Mouse (Mus musculus): ENCODE data around the gene Ube2h. TPM values are rescaled to one million over a fixed set of nuclear protein-coding genes. Genes with fewer than 3 reads are reported as not detected.
A peak's percentile ranks its signal among the peaks of the same experiment; 100 is the strongest.

Gene Ube2h
- polyA plus RNA-seq, 1 experiment = 33.5 TPM

GRCm38 (mm10) chr6:30257962-30258361, 46.4 kb downstream of the Ube2h start:
- Histone ChIP-seq H3K36me3 (ENCODE audit: control insufficient read depth, insufficient read depth) (peaks cover 57% of the 10 kb centered on the region), H3K79me2 (ENCODE audit: control insufficient read depth, insufficient read depth) (peaks cover 10% of the 10 kb centered on the region), H3K4me3 (no peak overlapping the region), H3ac (ENCODE audit: control insufficient read depth, insufficient read length) (no peak overlapping the region), H3K4me2 (ENCODE audit: low read depth) (no peak overlapping the region), H3K27me3 (ENCODE audit: control insufficient read depth, insufficient read depth, insufficient read length) (no peaks in the 10 kb centered on the region)
- TF ChIP-seq POLR2A (IDR thresholded peaks at IDR 0.05; ENCODE audit: insufficient read length, low read depth) = no peak
- no peak for TF ChIP-seq E2F4 (IDR thresholded peaks at IDR 0.05; ENCODE audit: insufficient read depth)
- no peak for TF ChIP-seq MYOG (IDR thresholded peaks at IDR 0.05; ENCODE audit: control insufficient read depth in 1 of 3, insufficient read depth in 1 of 3, insufficient read length in 2 of 3, low read depth in 2 of 3)
- TF ChIP-seq MAX (IDR thresholded peaks at IDR 0.05; ENCODE audit: low read depth) = no peak
- TF ChIP-seq REST (IDR thresholded peaks at IDR 0.05; ENCODE audit: insufficient read depth, insufficient read length) = no peak
- no peak for TF ChIP-seq MYOD1 (IDR thresholded peaks at IDR 0.05; ENCODE audit: control insufficient read depth in 1 of 3, insufficient read length in 2 of 3, low read depth in 2 of 3)
- no peak for TF ChIP-seq USF1 (IDR thresholded peaks at IDR 0.05; ENCODE audit: low read depth)
- TF ChIP-seq SRF (IDR thresholded peaks at IDR 0.05; ENCODE audit: control insufficient read depth, insufficient read length, low read depth) = no peak
- TF ChIP-seq TCF12 (IDR thresholded peaks at IDR 0.05; ENCODE audit: insufficient read depth, poor library complexity, severe bottlenecking) = no peak
- no peak for TF ChIP-seq POLR2AphosphoS2 (IDR thresholded peaks at IDR 0.05; ENCODE audit: insufficient read length, low read depth)
- TF ChIP-seq CEBPB (IDR thresholded peaks at IDR 0.05; ENCODE audit: insufficient read depth, poor library complexity, severe bottlenecking) = no peak
- no peak for TF ChIP-seq TCF3 (IDR thresholded peaks at IDR 0.05; ENCODE audit: insufficient read length, low read depth)

GRCm38 (mm10) chr6:30255846-30256245, 48.5 kb downstream of the Ube2h start:
- peaks cover 39% of the 10 kb centered on the region for H3K36me3 ChIP-seq (ENCODE audit: control insufficient read depth, insufficient read depth)
- TF ChIP-seq MYOG (IDR thresholded peaks at IDR 0.05; ENCODE audit: control insufficient read depth in 1 of 3, insufficient read depth in 1 of 3, insufficient read length in 2 of 3, low read depth in 2 of 3) = no peak
- no peak for TF ChIP-seq POLR2A (IDR thresholded peaks at IDR 0.05; ENCODE audit: insufficient read length, low read depth)
- TF ChIP-seq SRF (IDR thresholded peaks at IDR 0.05; ENCODE audit: control insufficient read depth, insufficient read length, low read depth) = no peak
- TF ChIP-seq E2F4 (IDR thresholded peaks at IDR 0.05; ENCODE audit: insufficient read depth) = no peak
- TF ChIP-seq TCF3 (IDR thresholded peaks at IDR 0.05; ENCODE audit: insufficient read length, low read depth) = no peak
- no peak for TF ChIP-seq CEBPB (IDR thresholded peaks at IDR 0.05; ENCODE audit: insufficient read depth, poor library complexity, severe bottlenecking)
- no peak for TF ChIP-seq POLR2AphosphoS2 (IDR thresholded peaks at IDR 0.05; ENCODE audit: insufficient read length, low read depth)
- TF ChIP-seq USF1 (IDR thresholded peaks at IDR 0.05; ENCODE audit: low read depth) = no peak
- no peak for TF ChIP-seq MYOD1 (IDR thresholded peaks at IDR 0.05; ENCODE audit: control insufficient read depth in 1 of 3, insufficient read length in 2 of 3, low read depth in 2 of 3)
- no peak for TF ChIP-seq REST (IDR thresholded peaks at IDR 0.05; ENCODE audit: insufficient read depth, insufficient read length)
- no peak for TF ChIP-seq TCF12 (IDR thresholded peaks at IDR 0.05; ENCODE audit: insufficient read depth, poor library complexity, severe bottlenecking)
- TF ChIP-seq MAX (IDR thresholded peaks at IDR 0.05; ENCODE audit: low read depth) = no peak
- H3K27me3 ChIP-seq (ENCODE audit: control insufficient read depth, insufficient read depth, insufficient read length) = no peaks in the 10 kb centered on the region
- H3K4me2 ChIP-seq (ENCODE audit: low read depth) = no peak overlapping the region
- H3K4me3 ChIP-seq = no peak overlapping the region
- no peak overlapping the region for H3ac ChIP-seq (ENCODE audit: control insufficient read depth, insufficient read length)
- peaks cover 10% of the 10 kb centered on the region for H3K79me2 ChIP-seq (ENCODE audit: control insufficient read depth, insufficient read depth)

- TF ChIP-seq TCF12 (IDR thresholded peaks at IDR 0.05; ENCODE audit: insufficient read depth, poor library complexity, severe bottlenecking) (no peak), MYOG (IDR thresholded peaks at IDR 0.05; ENCODE audit: control insufficient read depth in 1 of 3, insufficient read depth in 1 of 3, insufficient read length in 2 of 3, low read depth in 2 of 3) (no peak), E2F4 (IDR thresholded peaks at IDR 0.05; ENCODE audit: insufficient read depth) (no peak), POLR2AphosphoS2 (IDR thresholded peaks at IDR 0.05; ENCODE audit: insufficient read length, low read depth) (peak; percentile 23), POLR2A (IDR thresholded peaks at IDR 0.05; ENCODE audit: insufficient read length, low read depth) (no peak), CEBPB (IDR thresholded peaks at IDR 0.05; ENCODE audit: insufficient read depth, poor library complexity, severe bottlenecking) (no peak)
- Histone ChIP-seq H3K4me3 (no peak overlapping the region), H3K27me3 (ENCODE audit: control insufficient read depth, insufficient read depth, insufficient read length) (no peaks in the 10 kb centered on the region), H3K79me2 (ENCODE audit: control insufficient read depth, insufficient read depth) (peaks cover 2% of the 10 kb centered on the region), H3ac (ENCODE audit: control insufficient read depth, insufficient read length) (no peak overlapping the region), H3K4me2 (ENCODE audit: low read depth) (peak overlapping the region; percentile 48), H3K36me3 (ENCODE audit: control insufficient read depth, insufficient read depth) (peaks cover 20% of the 10 kb centered on the region)
Observed at GRCm38 (mm10) chr6:30252271-30253010, 51.9 kb downstream of the Ube2h start.

GRCm38 (mm10) chr6:30248708-30249107, 55.6 kb downstream of the Ube2h start:
- Histone ChIP-seq H3K36me3 (ENCODE audit: control insufficient read depth, insufficient read depth) (peaks cover 9% of the 10 kb centered on the region), H3K27me3 (ENCODE audit: control insufficient read depth, insufficient read depth, insufficient read length) (no peaks in the 10 kb centered on the region), H3K79me2 (ENCODE audit: control insufficient read depth, insufficient read depth) (no peaks in the 10 kb centered on the region), H3ac (ENCODE audit: control insufficient read depth, insufficient read length) (no peak overlapping the region), H3K4me2 (ENCODE audit: low read depth) (no peak overlapping the region), H3K4me3 (no peak overlapping the region)
- no peak for TF ChIP-seq TCF3 (IDR thresholded peaks at IDR 0.05; ENCODE audit: insufficient read length, low read depth)
- TF ChIP-seq SRF (IDR thresholded peaks at IDR 0.05; ENCODE audit: control insufficient read depth, insufficient read length, low read depth) = no peak
- TF ChIP-seq POLR2A (IDR thresholded peaks at IDR 0.05; ENCODE audit: insufficient read length, low read depth) = no peak
- TF ChIP-seq REST (IDR thresholded peaks at IDR 0.05; ENCODE audit: insufficient read depth, insufficient read length) = no peak

GRCm38 (mm10) chr6:30245940-30246339, 58.4 kb downstream of the Ube2h start:
- Histone ChIP-seq H3K27me3 (ENCODE audit: control insufficient read depth, insufficient read depth, insufficient read length) (no peaks in the 10 kb centered on the region), H3K36me3 (ENCODE audit: control insufficient read depth, insufficient read depth) (peaks cover 23% of the 10 kb centered on the region), H3K4me2 (ENCODE audit: low read depth) (no peak overlapping the region), H3K79me2 (ENCODE audit: control insufficient read depth, insufficient read depth) (peaks cover 15% of the 10 kb centered on the region), H3K4me3 (no peak overlapping the region), H3ac (ENCODE audit: control insufficient read depth, insufficient read length) (no peak overlapping the region)
- no peak for TF ChIP-seq USF1 (IDR thresholded peaks at IDR 0.05; ENCODE audit: low read depth)
- no peak for TF ChIP-seq MAX (IDR thresholded peaks at IDR 0.05; ENCODE audit: low read depth)
- no peak for TF ChIP-seq REST (IDR thresholded peaks at IDR 0.05; ENCODE audit: insufficient read depth, insufficient read length)
- no peak for TF ChIP-seq MYOG (IDR thresholded peaks at IDR 0.05; ENCODE audit: control insufficient read depth in 1 of 3, insufficient read depth in 1 of 3, insufficient read length in 2 of 3, low read depth in 2 of 3)
- no peak for TF ChIP-seq E2F4 (IDR thresholded peaks at IDR 0.05; ENCODE audit: insufficient read depth)
- TF ChIP-seq POLR2AphosphoS2 (IDR thresholded peaks at IDR 0.05; ENCODE audit: insufficient read length, low read depth) = no peak
